Mouse (Mus musculus): Measurements from ENCODE around the gene 4930595D18Rik.

DNA sequence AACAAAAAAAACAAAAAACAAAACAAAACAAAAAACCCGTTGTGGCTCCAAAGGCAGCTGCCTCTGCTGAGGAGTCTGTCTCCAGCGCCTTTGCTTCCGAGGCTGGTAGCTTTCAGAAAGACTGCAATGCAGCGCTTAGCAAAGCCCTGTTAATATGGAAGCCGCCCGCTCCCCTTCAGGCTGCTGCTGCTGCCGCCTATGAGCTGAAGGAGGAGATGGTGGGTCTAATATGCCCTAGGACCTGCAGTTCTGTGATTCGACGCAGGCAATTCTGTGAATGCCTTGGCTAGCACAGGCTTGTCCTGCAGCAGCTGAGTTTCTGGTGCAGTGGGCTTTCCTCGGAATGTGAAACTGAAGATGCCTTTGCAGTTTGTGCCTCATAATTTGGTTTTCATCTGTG, 18.8 kb upstream of the 4930595D18Rik start:
- no peak for TF ChIP-seq EP300 (IDR thresholded peaks at IDR 0.05; ENCODE audit: low read depth)
- TF ChIP-seq CTCF (IDR thresholded peaks at IDR 0.05; ENCODE audit: low read depth) = no peak
